Mouse (Mus musculus): ENCODE measurements around the gene Pcca. TPM values are rescaled to one million over a fixed set of nuclear protein-coding genes. Genes with fewer than 3 reads are reported as not detected.

The Pcca gene
- total and polyA plus RNA-seq, 2 experiments from 2014 or later: 13.4 to 39.1 TPM

GRCm38 (mm10) chr14:122883821-122884584 is 349.9 kb downstream of the Pcca start:
- H3K4me3 ChIP-seq (ENCODE audit: low read length): no peak overlapping the region
- WGBS: 41% methylated on average over 10 of the region's 10 CpGs
- no peaks in the 10 kb centered on the region for H3K27me3 ChIP-seq (ENCODE audit: insufficient read depth, low read length)
- H3K4me2 ChIP-seq (ENCODE audit: low read depth, low read length): no peak overlapping the region
- peaks cover 17% of the 10 kb centered on the region for H3K4me1 ChIP-seq (ENCODE audit: insufficient read depth, low read length)
- DNase-seq (ENCODE audit: low spot score) (peak; percentile 84), ATAC-seq (peak; percentile 50)
- H3K27ac ChIP-seq: peak overlapping the region; percentile 45; the same call in 1 of the 2 replicates
- H3K9me3 ChIP-seq (ENCODE audit: low read length): no peaks in the 10 kb centered on the region
- TF ChIP-seq CTCF (IDR thresholded peaks at IDR 0.05; ENCODE audit: low read depth): no peak
- no peaks in the 10 kb centered on the region; the same call in 1 of the 2 replicates for H3K36me3 ChIP-seq (ENCODE audit: insufficient read depth, low read length)
- H3K9ac ChIP-seq (replicated peaks; ENCODE audit: low read length): no peak overlapping the region

GRCm38 (mm10) chr14:122885893-122886292 is 351.8 kb downstream of the Pcca start:
- no peaks in the 10 kb centered on the region for H3K9me3 ChIP-seq (ENCODE audit: low read length)
- no peaks in the 10 kb centered on the region for H3K27me3 ChIP-seq (ENCODE audit: insufficient read depth, low read length)
- no peak overlapping the region for H3K4me2 ChIP-seq (ENCODE audit: low read depth, low read length)
- H3K4me1 ChIP-seq (ENCODE audit: insufficient read depth, low read length): peaks cover 17% of the 10 kb centered on the region
- no peak overlapping the region for H3K9ac ChIP-seq (replicated peaks; ENCODE audit: low read length)
- peak; percentile 82 for DNase-seq (ENCODE audit: low spot score)
- TF ChIP-seq CTCF (IDR thresholded peaks at IDR 0.05; ENCODE audit: low read depth): no peak
- peak overlapping the region; percentile 45; the same call in 1 of the 2 replicates for H3K27ac ChIP-seq
- H3K4me3 ChIP-seq (ENCODE audit: low read length): no peak overlapping the region
- 52% methylated on average over 7 of the region's 7 CpGs for WGBS
- ATAC-seq: peak; percentile 78
- no peaks in the 10 kb centered on the region; the same call in 1 of the 2 replicates for H3K36me3 ChIP-seq (ENCODE audit: insufficient read depth, low read length)

GRCm38 (mm10) chr14:122887278-122887677 is 353.2 kb downstream of the Pcca start:
- H3K36me3 ChIP-seq (ENCODE audit: insufficient read depth, low read length): peaks cover 5% of the 10 kb centered on the region; the same call in 1 of the 2 replicates
- 96% methylated on average over 1 of the region's 1 CpGs for WGBS

GRCm38 (mm10) chr14:122887702-122888479 is 353.8 kb downstream of the Pcca start:
- no peak for ATAC-seq

More at GRCm38 (mm10) chr14:122887278-122887677, 353.2 kb downstream of the Pcca start:
- no peaks in the 10 kb centered on the region for H3K27me3 ChIP-seq (ENCODE audit: insufficient read depth, low read length)
- no peak for ATAC-seq
- H3K4me1 ChIP-seq (ENCODE audit: insufficient read depth, low read length): peaks cover 17% of the 10 kb centered on the region
- H3K9ac ChIP-seq (replicated peaks; ENCODE audit: low read length): no peak overlapping the region
- no peak overlapping the region for H3K4me3 ChIP-seq (ENCODE audit: low read length)
- no peak overlapping the region for H3K27ac ChIP-seq
- no peak overlapping the region for H3K4me2 ChIP-seq (ENCODE audit: low read depth, low read length)
- no peak for DNase-seq (ENCODE audit: low spot score)
- H3K9me3 ChIP-seq (ENCODE audit: low read length): no peaks in the 10 kb centered on the region
- no peak for TF ChIP-seq CTCF (IDR thresholded peaks at IDR 0.05; ENCODE audit: low read depth)

GRCm38 (mm10) chr14:122888480-122888872 is 354.4 kb downstream of the Pcca start:
- Histone ChIP-seq H3K27me3 (ENCODE audit: insufficient read depth, low read length) (no peaks in the 10 kb centered on the region), H3K4me2 (ENCODE audit: low read depth, low read length) (no peak overlapping the region), H3K4me3 (ENCODE audit: low read length) (no peak overlapping the region), H3K9ac (replicated peaks; ENCODE audit: low read length) (no peak overlapping the region), H3K36me3 (ENCODE audit: insufficient read depth, low read length) (peaks cover 5% of the 10 kb centered on the region; the same call in 1 of the 2 replicates), H3K4me1 (ENCODE audit: insufficient read depth, low read length) (peaks cover 9% of the 10 kb centered on the region), H3K27ac (no peak overlapping the region), H3K9me3 (ENCODE audit: low read length) (no peaks in the 10 kb centered on the region)
- ATAC-seq: no peak
- 91% methylated on average over 1 of the region's 1 CpGs for WGBS
- no peak for TF ChIP-seq CTCF (IDR thresholded peaks at IDR 0.05; ENCODE audit: low read depth)
- no peak for DNase-seq (ENCODE audit: low spot score)

More at GRCm38 (mm10) chr14:122887702-122888479, 353.8 kb downstream of the Pcca start:
- no peak overlapping the region for H3K4me2 ChIP-seq (ENCODE audit: low read depth, low read length)
- peaks cover 14% of the 10 kb centered on the region for H3K4me1 ChIP-seq (ENCODE audit: insufficient read depth, low read length)
- H3K27ac ChIP-seq: no peak overlapping the region
- H3K27me3 ChIP-seq (ENCODE audit: insufficient read depth, low read length): no peaks in the 10 kb centered on the region
- DNase-seq (ENCODE audit: low spot score): no peak
- H3K9ac ChIP-seq (replicated peaks; ENCODE audit: low read length): no peak overlapping the region
- TF ChIP-seq CTCF (IDR thresholded peaks at IDR 0.05; ENCODE audit: low read depth): no peak
- H3K9me3 ChIP-seq (ENCODE audit: low read length): no peaks in the 10 kb centered on the region
- WGBS: 68% methylated on average over 3 of the region's 3 CpGs
- H3K4me3 ChIP-seq (ENCODE audit: low read length): no peak overlapping the region
- H3K36me3 ChIP-seq (ENCODE audit: insufficient read depth, low read length): peaks cover 5% of the 10 kb centered on the region; the same call in 1 of the 2 replicates

GRCm38 (mm10) chr14:122891470-122891968 is 357.4 kb downstream of the Pcca start:
- Histone ChIP-seq H3K27me3 (ENCODE audit: insufficient read depth, low read length) (no peaks in the 10 kb centered on the region), H3K36me3 (ENCODE audit: insufficient read depth, low read length) (peaks cover 5% of the 10 kb centered on the region; the same call in 1 of the 2 replicates), H3K4me1 (ENCODE audit: insufficient read depth, low read length) (no peaks in the 10 kb centered on the region), H3K4me2 (ENCODE audit: low read depth, low read length) (no peak overlapping the region), H3K9me3 (ENCODE audit: low read length) (no peaks in the 10 kb centered on the region), H3K27ac (no peak overlapping the region), H3K4me3 (ENCODE audit: low read length) (no peak overlapping the region), H3K9ac (replicated peaks; ENCODE audit: low read length) (no peak overlapping the region)
- ATAC-seq (no peak), DNase-seq (ENCODE audit: low spot score) (no peak)
- 89% methylated on average over 12 of the region's 12 CpGs for WGBS
- TF ChIP-seq CTCF (IDR thresholded peaks at IDR 0.05; ENCODE audit: low read depth): no peak
